Mouse (Mus musculus): Measurements from ENCODE around the gene Dop1b. TPM values are rescaled to one million over a fixed set of nuclear protein-coding genes. Genes with fewer than 3 reads are reported as not detected.
A peak's percentile ranks its signal among the peaks of the same experiment; 100 is the strongest.

Dop1b gene
- polyA plus RNA-seq, 1 experiment from 2014 or later: 17.2 TPM

DNA sequence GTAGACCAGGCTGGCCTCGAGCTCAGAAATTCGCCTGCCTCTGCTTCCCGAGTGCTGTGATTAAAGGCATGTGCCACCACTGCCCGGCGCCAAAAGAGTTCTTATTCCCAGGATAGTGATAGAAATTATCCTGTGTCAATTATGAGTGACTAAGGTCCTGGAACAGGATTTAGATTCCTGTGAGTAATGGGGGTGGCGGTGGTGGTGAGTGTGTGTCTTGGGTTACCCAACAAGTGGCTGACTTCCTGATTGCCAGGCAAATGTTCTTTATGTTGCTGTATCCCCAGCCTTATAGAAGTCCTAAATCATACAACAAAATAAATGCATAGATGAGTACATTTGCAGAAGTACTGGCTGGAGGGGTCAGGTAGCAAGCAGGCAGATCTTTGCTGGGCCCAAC lies 121.8 kb downstream of the Dop1b start:
- H3K9ac ChIP-seq (ENCODE audit: low read depth, low read length): no peak overlapping the region
- no peaks in the 10 kb centered on the region for H3K36me3 ChIP-seq (ENCODE audit: control insufficient read depth, insufficient read depth)
- peaks cover 6% of the 10 kb centered on the region; the same call in 1 of the 2 replicates for H3K4me1 ChIP-seq (replicated peaks; ENCODE audit: control insufficient read depth, insufficient read depth, low read length)
- H3K4me2 ChIP-seq (replicated peaks; ENCODE audit: low read depth): peak overlapping the region; percentile 68
- H3K27me3 ChIP-seq (replicated peaks; ENCODE audit: control insufficient read depth, insufficient read depth, low read length): no peaks in the 10 kb centered on the region
- WGBS: 84% methylated on average over 6 of the region's 6 CpGs
- ATAC-seq: no peak
- no peaks in the 10 kb centered on the region for H3K9me3 ChIP-seq (ENCODE audit: control insufficient read depth)
- peak overlapping the region; percentile 87; the same call in 1 of the 2 replicates for H3K4me3 ChIP-seq (ENCODE audit: low read depth, low read length)
- H3K27ac ChIP-seq (ENCODE audit: low read depth, low read length): no peak overlapping the region
- no peak for TF ChIP-seq CTCF (IDR thresholded peaks at IDR 0.05; ENCODE audit: low read depth)

- no peak overlapping the region for H3K27ac ChIP-seq (ENCODE audit: low read depth, low read length)
- no peaks in the 10 kb centered on the region for H3K27me3 ChIP-seq (replicated peaks; ENCODE audit: control insufficient read depth, insufficient read depth, low read length)
- peaks cover 6% of the 10 kb centered on the region; the same call in 1 of the 2 replicates for H3K4me1 ChIP-seq (replicated peaks; ENCODE audit: control insufficient read depth, insufficient read depth, low read length)
- no peak for ATAC-seq
- H3K4me2 ChIP-seq (replicated peaks; ENCODE audit: low read depth): 0 out of 2 replicates have a peak overlapping the region, but pooled peaks have one; percentile 4
- no peak for TF ChIP-seq CTCF (IDR thresholded peaks at IDR 0.05; ENCODE audit: low read depth)
- no peaks in the 10 kb centered on the region for H3K36me3 ChIP-seq (ENCODE audit: control insufficient read depth, insufficient read depth)
- H3K9ac ChIP-seq (ENCODE audit: low read depth, low read length): no peak overlapping the region
- WGBS: 58% methylated on average over 2 of the region's 2 CpGs
- H3K9me3 ChIP-seq (ENCODE audit: control insufficient read depth): no peaks in the 10 kb centered on the region
- no peak overlapping the region for H3K4me3 ChIP-seq (ENCODE audit: low read depth, low read length)
Measured at GRCm38 (mm10) chr16:93834076-93834475, 122.4 kb downstream of the Dop1b start.

DNA sequence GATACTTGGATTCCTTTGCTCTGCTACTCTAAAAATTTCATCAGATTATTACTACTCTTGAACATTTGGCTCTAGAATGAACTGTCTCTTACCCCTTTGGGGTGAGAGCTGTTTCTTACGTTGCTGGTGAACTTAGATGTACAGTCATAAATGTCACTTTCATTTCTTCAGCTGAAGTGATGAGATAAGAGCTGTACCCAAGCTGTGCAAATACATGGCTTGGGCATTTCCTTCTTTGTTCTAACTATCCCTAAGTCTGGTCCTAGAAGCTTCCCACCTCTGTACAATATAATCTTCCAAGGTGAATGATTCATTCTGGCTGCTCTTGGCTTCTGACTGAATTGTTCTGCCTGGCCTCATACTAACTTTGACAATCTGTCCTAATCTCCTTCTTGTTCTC lies 127.3 kb downstream of the Dop1b start:
- H3K36me3 ChIP-seq (ENCODE audit: control insufficient read depth, insufficient read depth): 0 out of 2 replicates have a peak, but pooled peaks cover 2% of the 10 kb centered on the region
- H3K27me3 ChIP-seq (replicated peaks; ENCODE audit: control insufficient read depth, insufficient read depth, low read length): no peaks in the 10 kb centered on the region
- no peak overlapping the region for H3K27ac ChIP-seq (ENCODE audit: low read depth, low read length)
- ATAC-seq: 0 out of 2 replicates have a peak, but pooled peaks have one; percentile 31
- WGBS: 38% methylated on average over 1 of the region's 1 CpGs
- H3K4me1 ChIP-seq (replicated peaks; ENCODE audit: control insufficient read depth, insufficient read depth, low read length): peaks cover 6% of the 10 kb centered on the region; the same call in 1 of the 2 replicates
- no peak overlapping the region for H3K4me3 ChIP-seq (ENCODE audit: low read depth, low read length)
- no peaks in the 10 kb centered on the region for H3K9me3 ChIP-seq (ENCODE audit: control insufficient read depth)
- H3K4me2 ChIP-seq (replicated peaks; ENCODE audit: low read depth): no peak overlapping the region
- TF ChIP-seq CTCF (IDR thresholded peaks at IDR 0.05; ENCODE audit: low read depth): no peak
- H3K9ac ChIP-seq (ENCODE audit: low read depth, low read length): no peak overlapping the region

GRCm38 (mm10) chr16:93850527-93850926 lies 138.8 kb downstream of the Dop1b start:
- H3K27me3 ChIP-seq (replicated peaks; ENCODE audit: control insufficient read depth, insufficient read depth, low read length): no peaks in the 10 kb centered on the region
- H3K4me1 ChIP-seq (replicated peaks; ENCODE audit: control insufficient read depth, insufficient read depth, low read length): no peaks in the 10 kb centered on the region
- no peaks in the 10 kb centered on the region for H3K9me3 ChIP-seq (ENCODE audit: control insufficient read depth)
- ATAC-seq: no peak
- WGBS: 96% methylated on average over 3 of the region's 3 CpGs
- no peak overlapping the region for H3K4me2 ChIP-seq (replicated peaks; ENCODE audit: low read depth)
- no peak overlapping the region for H3K4me3 ChIP-seq (ENCODE audit: low read depth, low read length)
- TF ChIP-seq CTCF (IDR thresholded peaks at IDR 0.05; ENCODE audit: low read depth): no peak
- H3K9ac ChIP-seq (ENCODE audit: low read depth, low read length): no peak overlapping the region
- no peak overlapping the region for H3K27ac ChIP-seq (ENCODE audit: low read depth, low read length)
- H3K36me3 ChIP-seq (ENCODE audit: control insufficient read depth, insufficient read depth): peaks cover 74% of the 10 kb centered on the region

GRCm38 (mm10) chr16:93859967-93860366 lies 148.3 kb downstream of the Dop1b start:
- no peak for ATAC-seq
- 77% methylated on average over 4 of the region's 4 CpGs for WGBS
- Histone ChIP-seq H3K27ac (ENCODE audit: low read depth, low read length) (no peak overlapping the region), H3K27me3 (replicated peaks; ENCODE audit: control insufficient read depth, insufficient read depth, low read length) (no peaks in the 10 kb centered on the region), H3K4me1 (replicated peaks; ENCODE audit: control insufficient read depth, insufficient read depth, low read length) (no peaks in the 10 kb centered on the region), H3K4me3 (ENCODE audit: low read depth, low read length) (no peak overlapping the region), H3K9me3 (ENCODE audit: control insufficient read depth) (no peaks in the 10 kb centered on the region), H3K36me3 (ENCODE audit: control insufficient read depth, insufficient read depth) (peaks cover 83% of the 10 kb centered on the region), H3K4me2 (replicated peaks; ENCODE audit: low read depth) (no peak overlapping the region), H3K9ac (ENCODE audit: low read depth, low read length) (no peak overlapping the region)
- no peak for TF ChIP-seq CTCF (IDR thresholded peaks at IDR 0.05; ENCODE audit: low read depth)

Other genes with a start within 250 kb of the Dop1b start
- 4.3 and 5.6 TPM in 2 replicates for gene Setd4, start 107.8 kb upstream of the Dop1b start, polyA plus RNA-seq (2015; fragmentation: Nextera tagmentation; extraction: Ambion mirVana)
- 395 and 423 TPM in 2 replicates for gene Cbr1, start 106.1 kb upstream of the Dop1b start, polyA plus RNA-seq (2015; fragmentation: Nextera tagmentation; extraction: Ambion mirVana)
- 0.16 TPM in 1 of 2 replicates, not detected in the other for gene Gm5678, start 83.8 kb upstream of the Dop1b start, polyA plus RNA-seq (2015; fragmentation: Nextera tagmentation; extraction: Ambion mirVana)
- gene Cbr3, start 28.7 kb upstream of the Dop1b start, polyA plus RNA-seq (2015; fragmentation: Nextera tagmentation; extraction: Ambion mirVana): 5.9 and 7.6 TPM in 2 replicates
- 15.5 and 20.0 TPM in 2 replicates for gene Morc3, start 120.2 kb downstream of the Dop1b start, polyA plus RNA-seq (2015; fragmentation: Nextera tagmentation; extraction: Ambion mirVana)
- 18.6 and 19.4 TPM in 2 replicates for gene Chaf1b, start 172.0 kb downstream of the Dop1b start, polyA plus RNA-seq (2015; fragmentation: Nextera tagmentation; extraction: Ambion mirVana)

Measured in intestine, postnatal 0 days (tissue).